Mouse (Mus musculus): Measurements from ENCODE around the gene Emd.

The Emd gene

GRCm38 (mm10) chrX:74254153-74254887 is at the start of gene Emd:
Gene Emd (plus strand): TSS chrX:74254687.
- in situ Hi-C loops (cut with MboI, MseI): no loop called here

- in situ Hi-C loops (cut with MboI, MseI): no loop called here
Observed at GRCm38 (mm10) chrX:74218496-74218895, 36.0 kb upstream of the Emd start.

DNA sequence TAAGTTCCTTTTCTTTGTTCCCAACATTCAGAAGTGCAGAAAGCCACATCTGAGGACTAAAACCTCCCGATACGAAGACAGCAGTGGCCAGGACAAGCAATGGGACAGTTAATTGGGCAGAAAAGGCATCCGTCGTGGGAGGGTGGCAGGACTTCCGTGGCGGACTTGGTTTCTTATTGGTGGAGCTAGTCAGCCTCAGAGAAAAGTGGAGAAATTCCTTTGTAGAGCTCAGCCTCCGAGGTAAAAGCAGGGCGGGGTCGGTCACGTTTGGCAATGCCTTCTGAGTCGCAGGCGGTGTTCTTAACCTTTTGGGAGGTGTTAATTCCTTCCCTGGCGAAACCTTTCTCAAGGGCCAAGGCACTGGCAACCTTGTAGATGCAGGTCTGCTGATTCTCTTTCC is 35.0 kb upstream of the Emd start:
- in situ Hi-C loops (cut with MboI, MseI): no loop called here

- in situ Hi-C loops (cut with MboI, MseI): loop anchor here (5.0 kb wide), 1 partner anchor 47 kb away; no protein-coding TSS in a partner anchor
Observed at GRCm38 (mm10) chrX:74220099-74220498, 34.4 kb upstream of the Emd start.

GRCm38 (mm10) chrX:74230038-74230437 is 24.4 kb upstream of the Emd start:
- in situ Hi-C loops (cut with MboI, MseI): no loop called here

GRCm38 (mm10) chrX:74233196-74233595 is 21.3 kb upstream of the Emd start:
- in situ Hi-C loops (cut with MboI, MseI): no loop called here

DNA sequence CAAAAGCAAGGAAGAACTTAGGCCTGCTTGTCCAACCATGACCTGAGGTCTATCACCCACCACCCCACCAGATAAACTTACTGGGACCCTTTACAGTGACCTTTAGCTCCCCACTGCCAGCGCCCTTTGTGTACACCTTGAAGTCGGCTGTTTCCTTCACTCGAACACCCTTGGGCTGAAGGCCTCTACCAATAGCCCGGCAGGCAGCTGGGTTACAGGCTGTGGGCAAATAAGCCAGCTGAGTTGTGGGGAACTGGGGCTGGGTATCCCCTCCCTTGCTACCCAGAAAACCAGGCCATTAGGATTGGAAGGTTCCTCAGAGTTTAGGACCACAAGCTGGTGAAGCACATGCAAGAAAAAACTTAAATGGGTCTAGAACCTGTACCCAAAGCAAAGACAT is 14.2 kb upstream of the Emd start:
- in situ Hi-C loops (cut with MboI, MseI): loop anchor here (5.0 kb wide), 1 partner anchor 172 kb away; no protein-coding TSS in a partner anchor

DNA sequence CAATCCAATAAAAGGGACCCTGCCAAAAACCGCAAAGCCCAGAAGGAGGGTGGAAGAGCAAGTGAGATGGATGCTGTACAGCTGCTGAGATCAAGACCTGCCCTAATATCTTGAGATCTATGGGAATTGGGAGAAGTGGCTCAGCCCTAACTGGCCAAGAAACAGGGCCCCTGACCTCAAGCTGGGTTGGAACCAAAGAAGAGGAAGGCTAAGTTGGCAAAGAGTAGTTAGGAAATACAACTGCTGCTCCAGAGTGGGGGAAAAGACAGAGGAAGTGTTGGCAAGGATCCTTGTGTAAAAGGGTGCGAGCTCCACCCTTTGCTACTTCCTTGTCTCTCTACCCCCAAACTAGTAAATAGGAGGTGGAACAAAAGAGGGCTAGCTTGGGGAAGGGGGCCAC is 11.1 kb upstream of the Emd start:
- in situ Hi-C loops (cut with MboI, MseI): loop anchor here (5.0 kb wide), 1 partner anchor 169 kb away; no protein-coding TSS in a partner anchor

- in situ Hi-C loops (cut with MboI, MseI): loop anchor here (5.0 kb wide), 1 partner anchor 168 kb away; no protein-coding TSS in a partner anchor
Observed at GRCm38 (mm10) chrX:74243807-74244206, 10.7 kb upstream of the Emd start.

GRCm38 (mm10) chrX:74244614-74245083 is 9.8 kb upstream of the Emd start:
- in situ Hi-C loops (cut with MboI, MseI): loop anchor here (5.0 kb wide), 1 partner anchor 168 kb away; no protein-coding TSS in a partner anchor

DNA sequence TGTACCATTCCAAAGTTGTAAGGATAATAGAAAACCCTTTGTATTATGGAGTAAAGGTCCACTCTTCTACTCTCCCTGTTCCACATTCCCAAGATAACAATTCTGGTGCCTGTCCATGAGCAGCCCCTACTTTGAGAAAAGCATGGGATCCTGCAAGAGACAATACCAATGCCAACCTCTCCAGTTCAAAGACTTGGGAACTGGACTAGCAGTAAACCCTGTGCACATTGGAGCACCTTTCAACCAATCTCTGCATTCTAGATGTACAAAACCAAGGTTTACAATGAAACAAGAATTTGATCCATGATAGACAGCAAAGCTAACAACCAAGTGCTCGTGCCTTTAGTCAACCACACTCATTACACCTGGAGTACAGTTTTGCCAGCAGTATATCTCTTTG is 9.4 kb upstream of the Emd start:
- in situ Hi-C loops (cut with MboI, MseI): no loop called here

DNA sequence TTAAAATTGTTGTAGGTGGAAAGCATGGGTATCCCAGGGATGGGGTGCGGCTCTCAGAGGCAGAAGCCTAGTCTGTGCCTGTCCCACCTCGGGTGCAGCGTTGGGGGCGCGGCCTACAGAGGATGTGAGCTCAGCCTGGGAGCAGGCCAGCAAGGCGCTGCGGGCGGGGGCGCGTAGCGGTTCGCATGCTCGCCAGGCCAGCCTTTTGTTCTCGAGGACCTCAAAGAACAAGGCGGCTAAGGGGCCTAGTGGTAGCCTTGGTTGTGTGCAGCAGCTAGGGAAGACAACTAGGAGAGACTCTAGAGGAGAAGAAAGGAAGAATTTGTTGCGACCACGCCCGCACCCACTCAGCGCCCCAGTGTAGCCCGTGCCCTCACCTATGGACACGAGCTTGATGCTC is 8.8 kb upstream of the Emd start:
- in situ Hi-C loops (cut with MboI, MseI): no loop called here

DNA sequence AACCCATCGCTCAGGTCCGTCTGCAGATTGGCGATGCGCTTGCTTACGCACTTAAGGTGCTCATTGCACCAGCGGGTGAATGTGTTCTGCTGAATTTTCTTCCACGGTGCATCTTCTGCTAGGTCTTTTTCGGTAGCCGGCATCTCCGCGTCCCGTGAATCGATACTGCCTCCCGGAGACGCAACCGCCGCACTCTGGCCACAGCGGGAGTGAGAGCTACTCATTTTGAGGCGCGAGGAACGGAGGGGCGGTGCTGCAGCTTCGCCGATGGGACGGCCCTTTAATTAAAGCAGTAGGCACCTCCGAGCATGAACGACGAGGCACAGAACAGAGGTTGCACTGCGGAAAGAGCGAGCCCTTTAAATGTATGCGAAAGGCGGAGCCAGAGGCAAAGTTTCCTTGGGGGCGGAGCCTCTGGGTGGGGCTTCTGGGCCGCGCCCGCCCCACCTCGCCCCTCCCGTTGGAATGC is 8.2 kb upstream of the Emd start:
- in situ Hi-C loops (cut with MboI, MseI): no loop called here

DNA sequence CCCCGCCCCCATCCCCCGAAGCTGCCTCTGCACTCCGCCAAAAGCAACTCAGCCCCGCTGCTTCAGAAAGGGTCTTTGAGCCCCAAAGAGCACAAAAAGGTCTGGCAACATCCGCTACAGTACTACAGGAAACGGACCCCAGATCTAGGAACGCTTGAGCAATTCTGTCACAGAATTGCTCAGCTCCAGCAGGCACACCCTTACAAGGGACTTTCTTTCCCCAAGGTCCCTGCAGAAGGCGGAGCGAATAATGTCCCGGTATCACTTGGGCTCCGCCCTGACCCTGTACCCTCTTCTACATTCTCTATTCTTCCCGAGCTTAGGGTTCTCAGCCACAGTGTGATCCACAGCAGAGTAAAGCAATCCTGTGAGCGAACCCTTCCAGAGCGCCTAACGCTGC is 7.8 kb upstream of the Emd start:
- in situ Hi-C loops (cut with MboI, MseI): no loop called here

DNA sequence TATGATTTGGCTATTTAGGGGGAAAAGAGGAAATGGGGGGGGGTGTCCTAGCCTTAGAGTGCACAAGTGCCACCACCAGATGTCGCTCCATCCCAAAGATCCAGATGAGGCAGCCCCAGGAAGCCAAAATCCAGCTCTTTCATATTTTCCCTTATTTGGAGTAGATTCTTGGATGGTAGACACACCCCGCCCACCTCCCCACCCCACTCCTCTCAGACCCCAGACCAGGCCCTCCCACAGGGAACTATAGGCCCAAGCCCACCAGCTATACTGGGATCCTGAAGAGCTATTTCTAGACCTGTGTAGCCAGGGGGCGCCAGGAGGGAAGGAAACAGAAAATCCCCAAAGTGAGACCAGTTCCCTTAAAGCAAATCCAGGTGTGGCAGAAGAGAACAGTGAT is 5.8 kb upstream of the Emd start:
- in situ Hi-C loops (cut with MboI, MseI): no loop called here

GRCm38 (mm10) chrX:74249615-74250014 is 4.9 kb upstream of the Emd start, which contains the start of gene Flna:
Gene Flna (minus strand): TSS chrX:74249820.
- in situ Hi-C loops (cut with MboI, MseI): no loop called here

DNA sequence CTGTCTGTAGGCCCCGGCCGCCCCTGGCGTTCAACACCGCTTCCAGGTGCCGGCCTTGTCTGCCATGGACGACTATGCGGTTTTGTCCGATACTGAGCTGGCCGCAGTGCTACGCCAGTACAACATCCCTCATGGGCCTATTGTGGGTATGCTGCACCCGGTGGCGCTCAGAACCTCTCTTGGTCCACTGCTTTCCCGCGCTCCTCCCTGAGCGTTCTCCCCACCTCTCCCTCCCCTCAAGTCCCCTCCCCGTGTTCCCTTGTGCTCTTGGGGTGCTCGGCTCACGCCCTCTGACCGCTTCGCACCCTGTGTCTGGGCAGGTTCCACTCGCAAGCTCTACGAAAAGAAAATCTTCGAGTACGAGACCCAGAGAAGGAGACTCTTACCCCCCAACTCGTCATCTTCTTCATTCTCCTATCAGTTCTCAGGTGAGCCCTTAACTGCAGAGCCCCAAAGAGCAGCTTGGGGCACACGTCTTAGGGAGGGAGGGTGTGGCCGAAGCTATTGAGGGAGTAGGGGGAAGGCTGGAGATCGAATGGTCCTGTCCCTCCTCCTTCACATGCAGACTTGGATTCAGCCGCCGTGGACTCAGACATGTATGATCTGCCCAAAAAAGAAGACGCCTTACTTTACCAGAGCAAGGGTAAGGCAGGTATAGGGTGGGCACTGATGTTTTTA is 540 bp downstream of the Emd start:
- in situ Hi-C loops (cut with MboI, MseI): no loop called here

DNA sequence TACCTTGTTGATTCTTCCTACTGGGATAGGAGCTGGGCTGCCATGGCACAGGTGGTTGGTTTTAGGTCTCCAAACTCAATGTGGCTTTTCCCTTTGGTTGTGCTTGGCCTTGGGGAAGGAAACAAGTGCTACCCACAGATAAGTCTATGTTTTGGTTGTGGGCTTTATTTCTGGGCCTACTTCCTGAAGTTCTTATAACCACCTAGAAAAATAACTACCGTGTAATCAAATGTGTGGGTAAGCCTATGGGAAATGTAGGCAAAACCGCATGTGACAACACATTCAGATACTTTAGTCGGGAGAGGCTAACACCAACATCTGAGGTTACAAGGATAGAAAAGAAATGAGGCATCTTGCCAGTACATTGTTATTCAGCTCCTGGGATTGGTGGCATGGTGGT is 3.3 kb downstream of the Emd start:
- in situ Hi-C loops (cut with MboI, MseI): no loop called here

- in situ Hi-C loops (cut with MboI, MseI): loop anchor here (5.0 to 10.0 kb wide), 2 partner anchors 47 to 1355 kb away; partner anchors contain the start of genes Cetn2 and Nsdhl
Observed at GRCm38 (mm10) chrX:74269736-74270061, 15.2 kb downstream of the Emd start.

DNA sequence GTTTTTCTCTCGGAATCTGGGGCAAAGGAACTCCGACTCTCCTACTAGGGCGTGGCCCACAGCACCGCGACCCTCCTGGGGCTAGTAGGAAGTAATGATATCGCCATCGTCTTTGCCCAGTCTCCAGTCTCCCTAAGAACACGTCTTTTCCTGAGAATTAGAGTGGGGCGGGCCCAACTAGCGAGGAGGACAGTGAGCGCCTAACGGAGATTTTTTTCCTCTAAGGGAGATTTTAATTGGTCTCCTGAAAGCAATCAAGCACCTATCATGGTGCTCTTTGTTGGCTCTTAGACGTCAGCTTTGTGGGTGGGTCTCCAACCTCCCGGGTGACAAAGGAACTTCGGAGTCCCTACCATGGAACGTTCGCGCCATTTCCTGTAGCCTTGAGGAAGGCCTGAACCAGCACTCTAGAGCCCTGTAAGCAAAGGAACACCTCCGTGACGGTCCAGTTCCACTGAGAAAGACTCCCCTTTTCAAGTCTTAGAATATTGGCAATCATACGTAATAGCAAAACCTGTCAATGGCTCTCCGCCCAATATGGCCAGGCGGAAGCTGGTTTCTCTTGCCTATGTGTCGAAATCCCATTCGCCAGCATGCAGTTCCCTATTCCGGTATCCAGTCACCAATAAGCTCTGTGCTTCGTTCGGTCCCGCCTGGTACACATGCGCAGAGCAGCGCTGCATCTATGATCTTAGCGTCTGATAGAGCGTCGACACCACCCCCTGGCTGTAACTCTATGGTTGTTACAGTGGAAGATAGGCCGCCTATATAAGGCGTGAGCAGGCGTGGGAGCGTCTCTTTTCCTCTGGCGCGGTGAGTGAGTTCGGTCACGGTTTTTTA is 15.8 kb downstream of the Emd start, which contains the start of gene Rpl10:
TSS of gene Rpl10 (plus strand) at position 751 of the 840 bp plus-strand sequence.
- in situ Hi-C loops (cut with MboI, MseI): loop anchor here (10.0 kb wide), 1 partner anchor 1355 kb away; the partner anchor contains the start of genes Cetn2 and Nsdhl

DNA sequence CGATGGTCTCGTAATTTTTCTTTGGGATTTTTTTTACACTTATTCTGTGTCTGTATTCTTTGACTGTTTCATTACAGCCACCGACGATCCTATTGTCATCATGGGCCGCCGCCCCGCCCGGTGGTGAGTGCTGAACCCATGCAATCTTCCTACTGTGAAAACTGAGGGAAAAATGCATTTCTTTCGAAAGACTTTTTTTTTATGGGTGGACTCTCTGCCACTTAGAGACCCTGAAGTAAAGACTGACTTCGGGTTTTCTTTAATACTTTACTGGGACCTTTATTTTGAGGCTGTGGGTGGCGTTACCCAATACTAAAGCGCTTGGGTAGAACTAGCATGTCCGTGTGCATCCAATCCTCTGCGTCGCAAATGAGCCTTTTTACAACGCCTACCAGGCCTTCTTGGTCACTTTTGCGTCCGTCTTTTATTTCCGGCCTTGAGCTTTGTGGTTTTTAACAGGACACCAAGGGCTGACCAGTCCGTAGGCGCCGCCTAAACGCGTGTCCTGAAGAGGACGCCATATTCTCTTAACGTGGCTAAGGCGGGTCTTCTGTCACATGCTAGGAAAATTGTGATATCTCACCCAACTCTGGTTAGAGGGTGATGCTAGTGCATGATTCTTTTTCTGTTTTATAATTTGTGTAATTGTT is 16.5 kb downstream of the Emd start:
- in situ Hi-C loops (cut with MboI, MseI): loop anchor here (10.0 kb wide), 1 partner anchor 1356 kb away; the partner anchor contains the start of genes Cetn2 and Nsdhl
